Mouse (Mus musculus): ENCODE measurements around the gene Nxpe5. TPM values are rescaled to one million over a fixed set of nuclear protein-coding genes. Genes with fewer than 3 reads are reported as not detected.
"Not testable (repeated sequence)": the region's sequence is repeated elsewhere in the genome, so short reads cannot be mapped to it uniquely, and the experiment has no call there.

Gene Nxpe5
- polyA plus RNA-seq, 1 experiment from 2014 or later: not detected

GRCm38 (mm10) chr5:138202086-138202485 is 23.6 kb upstream of the Nxpe5 start:
- no peak overlapping the region for H3K4me2 ChIP-seq (ENCODE audit: low read depth)
- no peaks in the 10 kb centered on the region for H3K4me1 ChIP-seq (ENCODE audit: control insufficient read depth, insufficient read depth, low read length)
- no peaks in the 10 kb centered on the region for H3K36me3 ChIP-seq (ENCODE audit: control insufficient read depth, insufficient read depth, low read length)
- WGBS: 81% methylated on average over 3 of the region's 3 CpGs
- no peak overlapping the region for H3K9ac ChIP-seq (ENCODE audit: low read length)
- no peaks in the 10 kb centered on the region for H3K9me3 ChIP-seq (ENCODE audit: control insufficient read depth, low read length)
- ATAC-seq (ENCODE audit: insufficient read depth, low FRiP score, low TSS enrichment) (no peak), DNase-seq (ENCODE audit: low spot score) (no peak)
- H3K27ac ChIP-seq (ENCODE audit: low read depth, low read length): no peak overlapping the region
- no peak overlapping the region for H3K4me3 ChIP-seq (ENCODE audit: low read depth, low read length)
- H3K27me3 ChIP-seq (ENCODE audit: control insufficient read depth, insufficient read depth, low read length): no peaks in the 10 kb centered on the region

GRCm38 (mm10) chr5:138207253-138207652 is 18.4 kb upstream of the Nxpe5 start:
- Histone ChIP-seq H3K9ac (ENCODE audit: low read length) (no peak overlapping the region), H3K4me2 (ENCODE audit: low read depth) (no peak overlapping the region), H3K4me1 (ENCODE audit: control insufficient read depth, insufficient read depth, low read length) (no peaks in the 10 kb centered on the region), H3K27me3 (ENCODE audit: control insufficient read depth, insufficient read depth, low read length) (no peaks in the 10 kb centered on the region), H3K27ac (ENCODE audit: low read depth, low read length) (no peak overlapping the region), H3K9me3 (ENCODE audit: control insufficient read depth, low read length) (no peaks in the 10 kb centered on the region), H3K4me3 (ENCODE audit: low read depth, low read length) (no peak overlapping the region), H3K36me3 (ENCODE audit: control insufficient read depth, insufficient read depth, low read length) (no peaks in the 10 kb centered on the region)
- WGBS: 76% methylated on average over 1 of the region's 1 CpGs
- ATAC-seq (ENCODE audit: insufficient read depth, low FRiP score, low TSS enrichment) (no peak), DNase-seq (ENCODE audit: low spot score) (no peak)

- H3K27ac ChIP-seq (ENCODE audit: low read depth, low read length): no peak overlapping the region
- H3K9me3 ChIP-seq (ENCODE audit: control insufficient read depth, low read length): no peaks in the 10 kb centered on the region
- WGBS: 85% methylated on average over 4 of the region's 4 CpGs
- ATAC-seq (ENCODE audit: insufficient read depth, low FRiP score, low TSS enrichment) (no peak), DNase-seq (ENCODE audit: low spot score) (no peak)
- H3K9ac ChIP-seq (ENCODE audit: low read length): no peak overlapping the region
- H3K4me1 ChIP-seq (ENCODE audit: control insufficient read depth, insufficient read depth, low read length): no peaks in the 10 kb centered on the region
- no peak overlapping the region for H3K4me2 ChIP-seq (ENCODE audit: low read depth)
- H3K4me3 ChIP-seq (ENCODE audit: low read depth, low read length): no peak overlapping the region
- no peaks in the 10 kb centered on the region for H3K27me3 ChIP-seq (ENCODE audit: control insufficient read depth, insufficient read depth, low read length)
- no peaks in the 10 kb centered on the region for H3K36me3 ChIP-seq (ENCODE audit: control insufficient read depth, insufficient read depth, low read length)
These were observed 17.8 kb upstream of the Nxpe5 start for GRCm38 (mm10) chr5:138207873-138208272.

GRCm38 (mm10) chr5:138216632-138217031 is 9.1 kb upstream of the Nxpe5 start:
- not testable (repeated sequence) for H3K4me2 ChIP-seq (ENCODE audit: low read depth); H3K27me3 ChIP-seq (ENCODE audit: control insufficient read depth, insufficient read depth, low read length); DNase-seq (ENCODE audit: low spot score); H3K27ac ChIP-seq (ENCODE audit: low read depth, low read length); H3K9me3 ChIP-seq (ENCODE audit: control insufficient read depth, low read length); H3K4me3 ChIP-seq (ENCODE audit: low read depth, low read length); ATAC-seq (ENCODE audit: insufficient read depth, low FRiP score, low TSS enrichment); H3K36me3 ChIP-seq (ENCODE audit: control insufficient read depth, insufficient read depth, low read length); H3K9ac ChIP-seq (ENCODE audit: low read length); H3K4me1 ChIP-seq (ENCODE audit: control insufficient read depth, insufficient read depth, low read length)
- WGBS: 94% methylated on average over 13 of the region's 13 CpGs

- H3K9ac ChIP-seq (ENCODE audit: low read length): no peak overlapping the region
- no peak overlapping the region for H3K4me3 ChIP-seq (ENCODE audit: low read depth, low read length)
- H3K36me3 ChIP-seq (ENCODE audit: control insufficient read depth, insufficient read depth, low read length): no peaks in the 10 kb centered on the region
- H3K27me3 ChIP-seq (ENCODE audit: control insufficient read depth, insufficient read depth, low read length): no peaks in the 10 kb centered on the region
- H3K4me2 ChIP-seq (ENCODE audit: low read depth): no peak overlapping the region
- H3K27ac ChIP-seq (ENCODE audit: low read depth, low read length): no peak overlapping the region
- peaks cover 3% of the 10 kb centered on the region; the same call in 1 of the 2 replicates for H3K9me3 ChIP-seq (ENCODE audit: control insufficient read depth, low read length)
- ATAC-seq (ENCODE audit: insufficient read depth, low FRiP score, low TSS enrichment) (no peak), DNase-seq (ENCODE audit: low spot score) (no peak)
- H3K4me1 ChIP-seq (ENCODE audit: control insufficient read depth, insufficient read depth, low read length): no peaks in the 10 kb centered on the region
- WGBS: 79% methylated on average over 2 of the region's 2 CpGs
These were observed 5.8 kb upstream of the Nxpe5 start for GRCm38 (mm10) chr5:138219864-138220263.

GRCm38 (mm10) chr5:138222111-138222510 is 3.6 kb upstream of the Nxpe5 start:
- H3K9ac ChIP-seq (ENCODE audit: low read length): no peak overlapping the region
- ATAC-seq (ENCODE audit: insufficient read depth, low FRiP score, low TSS enrichment): no peak

GRCm38 (mm10) chr5:138223287-138223686 is 2.4 kb upstream of the Nxpe5 start:
- no peak for DNase-seq (ENCODE audit: low spot score)

More at GRCm38 (mm10) chr5:138222111-138222510, 3.6 kb upstream of the Nxpe5 start:
- H3K27ac ChIP-seq (ENCODE audit: low read depth, low read length): no peak overlapping the region
- WGBS: 24% methylated on average over 4 of the region's 4 CpGs
- peak; percentile 76 for DNase-seq (ENCODE audit: low spot score)
- no peak overlapping the region for H3K4me2 ChIP-seq (ENCODE audit: low read depth)
- H3K36me3 ChIP-seq (ENCODE audit: control insufficient read depth, insufficient read depth, low read length): no peaks in the 10 kb centered on the region
- no peaks in the 10 kb centered on the region for H3K27me3 ChIP-seq (ENCODE audit: control insufficient read depth, insufficient read depth, low read length)
- no peak overlapping the region for H3K4me3 ChIP-seq (ENCODE audit: low read depth, low read length)
- no peaks in the 10 kb centered on the region for H3K4me1 ChIP-seq (ENCODE audit: control insufficient read depth, insufficient read depth, low read length)
- no peaks in the 10 kb centered on the region for H3K9me3 ChIP-seq (ENCODE audit: control insufficient read depth, low read length)

GRCm38 (mm10) chr5:138226491-138226890 is 793 bp downstream of the Nxpe5 start:
- DNase-seq (ENCODE audit: low spot score) (no peak), ATAC-seq (ENCODE audit: insufficient read depth, low FRiP score, low TSS enrichment) (no peak)
- H3K36me3 ChIP-seq (ENCODE audit: control insufficient read depth, insufficient read depth, low read length): no peaks in the 10 kb centered on the region
- H3K27me3 ChIP-seq (ENCODE audit: control insufficient read depth, insufficient read depth, low read length): no peaks in the 10 kb centered on the region
- no peaks in the 10 kb centered on the region for H3K4me1 ChIP-seq (ENCODE audit: control insufficient read depth, insufficient read depth, low read length)
- no peak overlapping the region for H3K4me3 ChIP-seq (ENCODE audit: low read depth, low read length)
- no peak overlapping the region for H3K4me2 ChIP-seq (ENCODE audit: low read depth)
- WGBS: 81% methylated on average over 4 of the region's 4 CpGs
- H3K9me3 ChIP-seq (ENCODE audit: control insufficient read depth, low read length): no peaks in the 10 kb centered on the region
- H3K9ac ChIP-seq (ENCODE audit: low read length): no peak overlapping the region
- no peak overlapping the region for H3K27ac ChIP-seq (ENCODE audit: low read depth, low read length)

More at GRCm38 (mm10) chr5:138223287-138223686, 2.4 kb upstream of the Nxpe5 start:
- Histone ChIP-seq H3K4me2 (ENCODE audit: low read depth) (no peak overlapping the region), H3K4me1 (ENCODE audit: control insufficient read depth, insufficient read depth, low read length) (no peaks in the 10 kb centered on the region), H3K9ac (ENCODE audit: low read length) (no peak overlapping the region), H3K27me3 (ENCODE audit: control insufficient read depth, insufficient read depth, low read length) (no peaks in the 10 kb centered on the region), H3K4me3 (ENCODE audit: low read depth, low read length) (no peak overlapping the region), H3K36me3 (ENCODE audit: control insufficient read depth, insufficient read depth, low read length) (no peaks in the 10 kb centered on the region), H3K9me3 (ENCODE audit: control insufficient read depth, low read length) (no peaks in the 10 kb centered on the region), H3K27ac (ENCODE audit: low read depth, low read length) (no peak overlapping the region)
- no peak for ATAC-seq (ENCODE audit: insufficient read depth, low FRiP score, low TSS enrichment)
- 61% methylated on average over 3 of the region's 3 CpGs for WGBS

- Histone ChIP-seq H3K27ac (ENCODE audit: low read depth, low read length) (no peak overlapping the region), H3K9me3 (ENCODE audit: control insufficient read depth, low read length) (no peaks in the 10 kb centered on the region), H3K4me3 (ENCODE audit: low read depth, low read length) (no peak overlapping the region), H3K4me1 (ENCODE audit: control insufficient read depth, insufficient read depth, low read length) (no peaks in the 10 kb centered on the region), H3K36me3 (ENCODE audit: control insufficient read depth, insufficient read depth, low read length) (no peaks in the 10 kb centered on the region), H3K27me3 (ENCODE audit: control insufficient read depth, insufficient read depth, low read length) (no peaks in the 10 kb centered on the region), H3K4me2 (ENCODE audit: low read depth) (no peak overlapping the region), H3K9ac (ENCODE audit: low read length) (no peak overlapping the region)
- ATAC-seq (ENCODE audit: insufficient read depth, low FRiP score, low TSS enrichment) (no peak), DNase-seq (ENCODE audit: low spot score) (no peak)
- 82% methylated on average over 2 of the region's 2 CpGs for WGBS
These were observed 1.7 kb downstream of the Nxpe5 start for GRCm38 (mm10) chr5:138227367-138227766.

All from neural tube, embryonic 11.5 days (tissue).